Mouse (Mus musculus): ENCODE results near the gene Emg1.

DNA sequence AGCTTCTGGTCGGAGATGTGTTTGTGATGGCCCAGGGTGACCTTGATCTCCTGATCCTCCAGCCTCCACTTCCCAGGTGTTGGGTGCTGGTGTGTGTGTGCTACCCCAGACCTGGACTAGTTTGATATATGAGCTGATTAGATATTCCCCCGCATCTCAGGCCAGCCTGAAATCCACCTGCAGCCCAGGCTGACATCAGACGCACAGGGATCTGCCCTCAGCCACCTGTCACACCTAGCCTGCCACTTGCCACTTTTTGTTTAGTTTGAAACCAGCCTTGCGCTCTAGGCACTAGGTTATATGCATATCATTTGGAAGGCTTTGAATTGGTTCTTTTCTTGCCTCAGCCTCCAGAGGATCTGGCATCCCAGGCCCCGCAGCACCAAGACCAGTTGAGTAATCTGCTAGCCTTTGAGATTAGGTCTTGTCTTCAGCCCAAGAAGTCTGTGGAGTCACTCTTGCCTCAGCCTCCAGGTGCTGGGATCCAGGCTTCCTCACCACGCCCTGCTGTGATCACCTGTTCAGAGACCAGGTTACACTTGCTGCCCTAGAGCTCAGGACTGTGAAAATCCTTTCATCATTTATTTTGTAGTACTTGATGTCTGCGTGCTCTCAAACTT lies 41.6 kb downstream of the Emg1 start:
- no peak for TF ChIP-seq GATA1 (IDR thresholded peaks at IDR 0.05; ENCODE audit: borderline replicate concordance, low read length)
- no peak for TF ChIP-seq FLI1 (IDR thresholded peaks at IDR 0.05; ENCODE audit: low read length)

All from megakaryocyte, embryonic 14.5 days (primary cell).